Mouse (Mus musculus): ENCODE data around the gene Mab21l2. TPM values are rescaled to one million over a fixed set of nuclear protein-coding genes. Genes with fewer than 3 reads are reported as not detected.

Mab21l2 gene
- polyA plus RNA-seq, 1 experiment from 2014 or later = 12.7 TPM

DNA sequence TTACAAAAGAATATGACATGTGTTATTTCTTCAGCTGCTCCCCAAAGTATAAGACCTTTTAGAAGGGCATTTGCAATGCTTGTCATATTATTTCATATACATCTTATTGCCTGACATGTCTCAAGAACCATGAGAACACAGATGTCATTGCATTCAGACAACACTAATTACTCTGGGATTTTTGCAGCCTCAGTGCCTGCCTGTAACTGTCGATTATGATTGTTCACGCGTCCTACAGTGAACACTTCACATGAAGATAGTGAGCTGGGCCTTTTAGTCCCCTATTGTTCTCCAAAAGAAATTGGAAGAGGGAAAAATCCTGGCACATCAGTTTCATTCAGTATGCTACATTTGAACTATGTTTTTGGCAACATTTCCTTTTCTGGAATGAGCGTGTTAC, 11.2 kb upstream of the Mab21l2 start:
- 71% methylated on average over 4 of the region's 4 CpGs for WGBS (ENCODE audit: insufficient replicate concordance)
- Histone ChIP-seq H3K36me3 (ENCODE audit: control insufficient read depth, insufficient read depth, low read length) (no peaks in the 10 kb centered on the region), H3K4me3 (ENCODE audit: low read depth, low read length) (no peak overlapping the region), H3K4me2 (no peak overlapping the region), H3K9ac (ENCODE audit: low read depth, low read length) (no peak overlapping the region), H3K9me3 (replicated peaks; ENCODE audit: control insufficient read depth, low read length) (no peaks in the 10 kb centered on the region), H3K4me1 (ENCODE audit: control insufficient read depth, insufficient read depth, low read length) (0 out of 2 replicates have a peak, but pooled peaks cover 2% of the 10 kb centered on the region), H3K27ac (ENCODE audit: low read depth, low read length) (no peak overlapping the region), H3K27me3 (ENCODE audit: control insufficient read depth, insufficient read depth, low read length) (no peaks in the 10 kb centered on the region)
- no peak for ATAC-seq (replicated peaks; ENCODE audit: insufficient number of reproducible peaks, low FRiP score, low TSS enrichment)

DNA sequence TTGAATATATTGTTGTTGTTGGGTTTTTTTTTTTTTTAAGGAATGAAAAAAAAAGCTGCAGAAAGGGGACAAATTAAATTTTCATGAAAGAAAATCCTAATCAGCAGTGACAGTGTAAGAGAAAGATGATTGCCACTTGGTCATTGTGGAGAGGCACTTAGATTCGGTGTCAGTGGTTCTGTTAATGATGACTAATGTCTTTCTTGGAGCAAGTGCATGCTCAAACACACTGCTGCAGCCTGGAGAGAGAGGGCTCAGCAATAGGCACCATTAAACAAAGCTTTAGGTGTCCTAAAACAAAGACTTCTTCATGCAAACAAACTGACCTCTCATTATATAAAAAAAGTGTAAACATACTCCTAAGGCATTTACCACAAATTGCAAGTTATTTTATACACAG, 10.5 kb upstream of the Mab21l2 start:
- H3K27me3 ChIP-seq (ENCODE audit: control insufficient read depth, insufficient read depth, low read length) = no peaks in the 10 kb centered on the region
- no peak overlapping the region for H3K4me2 ChIP-seq
- H3K4me3 ChIP-seq (ENCODE audit: low read depth, low read length) = no peak overlapping the region
- WGBS (ENCODE audit: insufficient replicate concordance) = 33% methylated on average over 1 of the region's 1 CpGs
- H3K4me1 ChIP-seq (ENCODE audit: control insufficient read depth, insufficient read depth, low read length) = 0 out of 2 replicates have a peak, but pooled peaks cover 2% of the 10 kb centered on the region
- H3K36me3 ChIP-seq (ENCODE audit: control insufficient read depth, insufficient read depth, low read length) = no peaks in the 10 kb centered on the region
- no peak overlapping the region for H3K27ac ChIP-seq (ENCODE audit: low read depth, low read length)
- H3K9ac ChIP-seq (ENCODE audit: low read depth, low read length) = no peak overlapping the region
- no peak for ATAC-seq (replicated peaks; ENCODE audit: insufficient number of reproducible peaks, low FRiP score, low TSS enrichment)
- H3K9me3 ChIP-seq (replicated peaks; ENCODE audit: control insufficient read depth, low read length) = no peaks in the 10 kb centered on the region

DNA sequence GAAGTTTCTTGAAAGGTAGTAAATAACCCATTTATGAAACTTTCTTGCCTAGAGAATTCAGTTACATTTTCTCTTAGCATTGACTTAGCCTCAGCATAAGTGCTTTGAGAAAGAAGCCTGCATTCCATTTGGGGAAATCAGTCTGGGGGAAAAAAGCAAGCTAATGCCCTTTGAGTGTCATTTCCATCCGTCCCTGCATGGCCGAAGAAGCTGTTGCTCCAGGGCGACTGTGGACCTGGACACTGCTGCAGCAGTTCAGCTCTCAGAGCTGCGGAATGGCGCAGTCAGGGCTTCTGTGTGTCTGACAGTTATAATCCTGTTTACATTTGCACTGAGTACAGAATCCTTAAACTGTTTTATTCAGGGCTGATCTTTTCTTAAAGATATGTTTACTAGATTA, 3.7 kb upstream of the Mab21l2 start:
- peaks cover 8% of the 10 kb centered on the region; the same call in 1 of the 2 replicates for H3K27me3 ChIP-seq (ENCODE audit: control insufficient read depth, insufficient read depth, low read length)
- H3K4me2 ChIP-seq = no peak overlapping the region
- no peak for ATAC-seq (replicated peaks; ENCODE audit: insufficient number of reproducible peaks, low FRiP score, low TSS enrichment)
- no peaks in the 10 kb centered on the region for H3K36me3 ChIP-seq (ENCODE audit: control insufficient read depth, insufficient read depth, low read length)
- no peak overlapping the region for H3K9ac ChIP-seq (ENCODE audit: low read depth, low read length)
- no peak overlapping the region for H3K4me3 ChIP-seq (ENCODE audit: low read depth, low read length)
- WGBS (ENCODE audit: insufficient replicate concordance) = 42% methylated on average over 5 of the region's 5 CpGs
- H3K9me3 ChIP-seq (replicated peaks; ENCODE audit: control insufficient read depth, low read length) = no peaks in the 10 kb centered on the region
- H3K27ac ChIP-seq (ENCODE audit: low read depth, low read length) = no peak overlapping the region
- H3K4me1 ChIP-seq (ENCODE audit: control insufficient read depth, insufficient read depth, low read length) = peaks cover 10% of the 10 kb centered on the region

DNA sequence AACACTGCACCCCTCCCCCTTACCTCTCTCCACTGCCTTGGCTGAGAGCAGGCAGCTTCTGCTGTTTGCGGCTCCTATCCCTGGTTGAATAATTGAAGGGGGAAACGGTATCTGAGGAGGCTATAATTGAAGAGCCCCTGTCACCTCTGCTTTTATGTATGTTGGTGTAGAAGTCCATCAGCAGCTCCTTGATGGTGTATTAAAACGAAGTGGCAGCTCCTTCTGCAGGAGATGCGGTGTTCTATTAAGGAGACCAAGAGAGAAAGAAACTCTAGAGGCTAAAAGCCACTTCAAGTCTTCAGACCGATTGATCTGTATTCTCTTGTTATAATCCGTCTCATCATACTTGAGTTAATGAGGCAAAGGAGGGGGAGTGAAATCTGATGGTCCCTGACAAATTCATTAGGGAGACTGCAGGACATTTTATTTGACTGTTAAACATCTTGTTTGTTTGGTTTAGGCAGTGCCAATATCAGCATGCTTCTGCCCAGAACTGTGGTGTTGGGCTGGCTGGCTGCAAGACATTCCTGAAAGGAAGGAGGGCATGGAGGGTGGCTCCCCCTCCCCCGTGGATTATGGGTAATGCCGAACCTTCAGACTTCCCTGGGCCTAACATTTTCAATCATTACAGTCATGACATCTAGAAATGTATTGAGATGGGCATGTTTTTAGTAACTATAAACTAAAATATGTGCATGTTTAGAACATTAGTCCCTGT, 2.7 kb upstream of the Mab21l2 start:
- Histone ChIP-seq H3K4me3 (ENCODE audit: low read depth, low read length) (no peak overlapping the region), H3K4me2 (peak overlapping the region; percentile 71), H3K4me1 (ENCODE audit: control insufficient read depth, insufficient read depth, low read length) (peaks cover 8% of the 10 kb centered on the region), H3K27me3 (ENCODE audit: control insufficient read depth, insufficient read depth, low read length) (peaks cover 11% of the 10 kb centered on the region), H3K36me3 (ENCODE audit: control insufficient read depth, insufficient read depth, low read length) (no peaks in the 10 kb centered on the region), H3K9ac (ENCODE audit: low read depth, low read length) (peak overlapping the region; percentile 49), H3K27ac (ENCODE audit: low read depth, low read length) (no peak overlapping the region), H3K9me3 (replicated peaks; ENCODE audit: control insufficient read depth, low read length) (no peaks in the 10 kb centered on the region)
- ATAC-seq (replicated peaks; ENCODE audit: insufficient number of reproducible peaks, low FRiP score, low TSS enrichment) = no peak
- WGBS (ENCODE audit: insufficient replicate concordance) = 20% methylated on average over 8 of the region's 8 CpGs

DNA sequence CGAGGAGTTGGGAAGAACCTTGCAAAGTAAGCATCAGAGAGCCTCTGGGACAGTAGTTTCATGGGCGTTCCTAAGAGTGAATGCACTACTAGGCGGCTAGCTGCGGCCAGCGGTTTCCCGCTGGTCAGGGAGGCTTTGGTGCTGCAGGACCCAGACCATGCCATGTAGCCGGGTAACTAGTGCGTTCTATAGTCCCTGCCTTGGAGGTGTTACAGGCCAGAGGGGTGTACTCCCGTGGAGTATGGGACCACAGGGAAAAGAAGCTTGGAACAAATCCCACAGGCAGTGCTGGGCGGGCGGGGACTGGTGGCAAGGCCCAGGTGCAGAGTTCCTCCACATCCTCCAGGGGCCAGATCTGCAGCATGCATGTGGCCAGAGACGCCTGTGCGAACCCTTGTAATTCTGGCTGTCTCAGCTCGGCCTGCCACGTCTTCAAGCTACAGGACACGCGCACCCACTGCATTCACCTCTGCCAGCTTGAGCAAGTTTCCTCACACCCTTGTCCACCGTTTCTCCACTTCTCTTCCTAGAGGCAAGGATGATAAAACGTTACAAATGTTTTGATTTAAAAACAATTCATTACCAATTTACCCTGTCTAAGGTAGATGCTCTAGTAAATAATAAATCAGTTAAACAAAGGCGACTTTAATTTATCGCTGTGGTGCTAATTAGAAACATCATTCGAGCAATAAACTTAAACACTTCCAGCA, 2.0 kb upstream of the Mab21l2 start:
- H3K9ac ChIP-seq (ENCODE audit: low read depth, low read length) = peak overlapping the region; percentile 49
- ATAC-seq (replicated peaks; ENCODE audit: insufficient number of reproducible peaks, low FRiP score, low TSS enrichment) = no peak; the same call in 1 of the 2 replicates
- H3K27ac ChIP-seq (ENCODE audit: low read depth, low read length) = peak overlapping the region; percentile 50; the same call in 1 of the 2 replicates
- no peaks in the 10 kb centered on the region for H3K36me3 ChIP-seq (ENCODE audit: control insufficient read depth, insufficient read depth, low read length)
- peak overlapping the region; percentile 29 for H3K4me3 ChIP-seq (ENCODE audit: low read depth, low read length)
- WGBS (ENCODE audit: insufficient replicate concordance) = 2% methylated on average over 22 of the region's 22 CpGs
- no peaks in the 10 kb centered on the region for H3K9me3 ChIP-seq (replicated peaks; ENCODE audit: control insufficient read depth, low read length)
- peaks cover 8% of the 10 kb centered on the region for H3K4me1 ChIP-seq (ENCODE audit: control insufficient read depth, insufficient read depth, low read length)
- H3K27me3 ChIP-seq (ENCODE audit: control insufficient read depth, insufficient read depth, low read length) = peaks cover 11% of the 10 kb centered on the region
- peak overlapping the region; percentile 71 for H3K4me2 ChIP-seq

DNA sequence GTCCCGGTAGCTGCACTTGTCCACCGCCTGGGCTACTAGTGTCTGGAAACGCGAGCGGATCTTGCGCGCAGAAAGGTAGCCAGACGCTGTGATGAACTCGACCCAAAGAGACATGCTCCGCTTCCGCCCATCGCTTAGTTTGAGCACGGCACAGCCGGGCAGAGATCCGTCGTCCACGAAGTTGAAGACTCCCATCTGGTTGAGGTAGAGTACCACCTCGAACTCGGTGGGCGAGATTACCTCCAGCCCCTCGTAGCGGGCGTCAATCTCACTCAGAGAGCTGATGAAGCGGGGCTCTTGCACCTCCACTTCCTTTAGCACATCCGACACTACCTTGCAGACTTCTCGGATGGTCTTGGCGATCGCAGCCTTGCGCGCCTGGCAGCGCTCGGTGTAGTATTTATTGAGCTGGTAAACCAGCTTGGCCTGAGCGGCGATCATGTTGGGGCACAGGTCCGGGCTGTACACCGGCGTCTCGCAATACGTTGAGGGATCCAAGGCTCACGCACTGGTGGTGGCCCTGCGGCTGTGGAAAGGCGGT, 1.1 kb downstream of the Mab21l2 start:
- peak overlapping the region; percentile 90 for H3K4me2 ChIP-seq
- WGBS (ENCODE audit: insufficient replicate concordance) = under 1% methylated on average over 42 of the region's 42 CpGs
- 0 out of 2 replicates have a peak, but pooled peaks have one; percentile 2 for ATAC-seq (replicated peaks; ENCODE audit: insufficient number of reproducible peaks, low FRiP score, low TSS enrichment)
- peak overlapping the region; percentile 64 for H3K4me3 ChIP-seq (ENCODE audit: low read depth, low read length)
- no peaks in the 10 kb centered on the region for H3K36me3 ChIP-seq (ENCODE audit: control insufficient read depth, insufficient read depth, low read length)
- peak overlapping the region; percentile 70 for H3K27ac ChIP-seq (ENCODE audit: low read depth, low read length)
- peak overlapping the region; percentile 81 for H3K9ac ChIP-seq (ENCODE audit: low read depth, low read length)
- peaks cover 11% of the 10 kb centered on the region for H3K27me3 ChIP-seq (ENCODE audit: control insufficient read depth, insufficient read depth, low read length)
- peaks cover 8% of the 10 kb centered on the region for H3K4me1 ChIP-seq (ENCODE audit: control insufficient read depth, insufficient read depth, low read length)
- H3K9me3 ChIP-seq (replicated peaks; ENCODE audit: control insufficient read depth, low read length) = no peaks in the 10 kb centered on the region

DNA sequence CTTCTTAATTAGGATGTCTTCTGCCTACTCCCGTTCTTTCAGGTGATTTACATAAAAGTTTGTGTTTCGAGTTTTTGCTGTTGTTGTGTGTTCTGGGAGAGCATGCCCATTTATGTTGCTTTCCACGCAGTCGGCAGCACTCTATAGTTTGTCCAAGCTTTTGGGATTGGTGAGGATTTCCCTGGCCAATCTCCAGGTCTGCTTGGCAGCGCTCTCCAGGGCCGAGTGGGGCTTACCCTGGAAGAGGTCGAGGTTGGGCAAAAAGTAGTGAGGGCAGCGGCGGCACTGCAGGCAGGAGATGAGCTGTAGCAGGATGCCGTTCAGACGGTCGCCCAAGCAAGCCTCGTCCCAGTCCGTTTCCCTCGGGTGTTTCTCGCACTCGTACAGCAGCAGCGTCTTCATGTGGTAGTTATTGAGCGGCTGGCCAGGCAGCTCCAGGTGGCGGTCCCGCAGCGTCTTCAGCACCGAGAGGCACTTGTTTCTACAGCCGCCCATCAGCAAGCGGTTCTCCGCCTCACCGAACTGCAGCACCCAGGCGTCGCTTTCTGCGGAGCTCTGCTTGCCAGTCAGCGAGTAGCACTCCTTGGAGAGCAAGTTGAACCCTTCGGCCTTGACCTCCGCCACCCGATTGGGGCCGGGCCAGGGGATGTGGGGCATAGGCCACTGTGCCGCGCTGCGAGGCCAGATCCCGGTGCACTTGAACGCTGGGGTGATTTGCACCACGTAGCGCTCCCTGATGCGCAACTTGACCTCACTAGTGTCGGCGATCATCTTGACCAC, 1.8 kb downstream of the Mab21l2 start:
- Histone ChIP-seq H3K27ac (ENCODE audit: low read depth, low read length) (peak overlapping the region; percentile 70), H3K9ac (ENCODE audit: low read depth, low read length) (peak overlapping the region; percentile 81), H3K36me3 (ENCODE audit: control insufficient read depth, insufficient read depth, low read length) (no peaks in the 10 kb centered on the region), H3K27me3 (ENCODE audit: control insufficient read depth, insufficient read depth, low read length) (peaks cover 11% of the 10 kb centered on the region), H3K4me3 (ENCODE audit: low read depth, low read length) (peak overlapping the region; percentile 64), H3K9me3 (replicated peaks; ENCODE audit: control insufficient read depth, low read length) (no peaks in the 10 kb centered on the region), H3K4me1 (ENCODE audit: control insufficient read depth, insufficient read depth, low read length) (peaks cover 8% of the 10 kb centered on the region), H3K4me2 (peak overlapping the region; percentile 90)
- 0 out of 2 replicates have a peak, but pooled peaks have one; percentile 32 for ATAC-seq (replicated peaks; ENCODE audit: insufficient number of reproducible peaks, low FRiP score, low TSS enrichment)
- WGBS (ENCODE audit: insufficient replicate concordance) = under 1% methylated on average over 45 of the region's 45 CpGs

DNA sequence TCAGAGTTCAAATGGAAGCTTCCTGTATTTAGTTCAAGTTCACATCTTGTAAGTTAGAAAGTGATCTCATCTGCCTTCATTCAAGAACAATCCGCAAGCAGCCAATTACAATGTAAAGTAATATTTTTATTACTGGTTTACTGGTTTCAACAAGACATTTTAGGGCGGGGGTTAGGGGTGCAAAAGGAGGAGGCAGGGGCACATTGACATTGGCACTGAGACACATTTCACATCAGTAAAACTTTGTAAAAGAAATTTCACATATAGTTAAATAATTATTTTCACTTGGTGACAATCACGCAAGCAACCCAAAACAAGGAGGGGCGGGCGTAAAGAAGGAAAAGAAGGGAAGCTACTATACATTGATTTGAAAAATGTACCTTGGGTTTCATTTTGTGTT, 2.5 kb downstream of the Mab21l2 start:
- 22% methylated on average over 5 of the region's 5 CpGs for WGBS (ENCODE audit: insufficient replicate concordance)
- Histone ChIP-seq H3K27me3 (ENCODE audit: control insufficient read depth, insufficient read depth, low read length) (peaks cover 11% of the 10 kb centered on the region), H3K4me3 (ENCODE audit: low read depth, low read length) (peak overlapping the region; percentile 64), H3K4me2 (peak overlapping the region; percentile 90), H3K27ac (ENCODE audit: low read depth, low read length) (no peak overlapping the region), H3K4me1 (ENCODE audit: control insufficient read depth, insufficient read depth, low read length) (peaks cover 4% of the 10 kb centered on the region; the same call in 1 of the 2 replicates), H3K9ac (ENCODE audit: low read depth, low read length) (peak overlapping the region; percentile 81), H3K36me3 (ENCODE audit: control insufficient read depth, insufficient read depth, low read length) (no peaks in the 10 kb centered on the region), H3K9me3 (replicated peaks; ENCODE audit: control insufficient read depth, low read length) (no peaks in the 10 kb centered on the region)
- no peak for ATAC-seq (replicated peaks; ENCODE audit: insufficient number of reproducible peaks, low FRiP score, low TSS enrichment)
